Mouse (Mus musculus): ENCODE results near the gene Piga. TPM values are rescaled to one million over a fixed set of nuclear protein-coding genes. Genes with fewer than 3 reads are reported as not detected.

Piga gene
- 7.7 TPM for polyA plus RNA-seq (2014; fragmentation: Illumina TruSeq; extraction: RNeasy Lipid Tissue Mini Kit (QIAGEN cat#74804); ENCODE audit: low read depth, low replicate concordance)

GRCm38 (mm10) chrX:164419471-164419939, at the start of gene Piga:
Gene Piga, plus strand, starts transcription at chrX:164419787.

GRCm38 (mm10) chrX:164373081-164373480, 46.5 kb upstream of the Piga start, which contains the start of gene Vegfd:
Gene Vegfd, plus strand, starts transcription at chrX:164373378.

GRCm38 (mm10) chrX:164436709-164437108, 17.1 kb downstream of the Piga start, which contains the start of gene Asb11:
Gene Asb11, plus strand, starts transcription at chrX:164436994.

Other genes starting within 250 kb of the Piga start
- 0.24 TPM for gene Bmx, start 161.6 kb upstream of the Piga start, polyA plus RNA-seq (2014; fragmentation: Illumina TruSeq; extraction: RNeasy Lipid Tissue Mini Kit (QIAGEN cat#74804); ENCODE audit: low read depth, low replicate concordance)
- gene Pir, start 150.4 kb upstream of the Piga start, polyA plus RNA-seq (2014; fragmentation: Illumina TruSeq; extraction: RNeasy Lipid Tissue Mini Kit (QIAGEN cat#74804); ENCODE audit: low read depth, low replicate concordance) = 31.4 TPM
- gene Vegfd, start 46.4 kb upstream of the Piga start, polyA plus RNA-seq (2014; fragmentation: Illumina TruSeq; extraction: RNeasy Lipid Tissue Mini Kit (QIAGEN cat#74804); ENCODE audit: low read depth, low replicate concordance) = 0.79 TPM
- gene Asb11, start 17.2 kb downstream of the Piga start, polyA plus RNA-seq (2014; fragmentation: Illumina TruSeq; extraction: RNeasy Lipid Tissue Mini Kit (QIAGEN cat#74804); ENCODE audit: low read depth, low replicate concordance) = not detected
- not detected for gene Asb9, start 86.5 kb downstream of the Piga start, polyA plus RNA-seq (2014; fragmentation: Illumina TruSeq; extraction: RNeasy Lipid Tissue Mini Kit (QIAGEN cat#74804); ENCODE audit: low read depth, low replicate concordance)